Mouse (Mus musculus) neural tube, embryonic 13.5 days (tissue): ENCODE data around the gene Hist1h1a. TPM values are rescaled to one million over a fixed set of nuclear protein-coding genes. Genes with fewer than 3 reads are reported as not detected.

Source experiments
- ATAC-seq: fragments of 200-750 bp; cut with Nextera tagmentation; 2 replicates; pipeline ENCODE4 v1.8.0; 2017; ENCODE audit warnings: low read depth, mild to moderate bottlenecking, moderate TSS enrichment, moderate library complexity
- H3K27ac ChIP-seq: fragments of 300-500 bp; sonication (generic); replicated peaks from 2 replicates; pipeline ENCODE4 v1.5.1; 2015; ENCODE audit warnings: moderate library complexity, mild to moderate bottlenecking, inconsistent platforms
- H3K27me3 ChIP-seq: fragments of 300-500 bp; sonication (generic); 2 replicates; pipeline ENCODE4 v1.6.1; 2015; ENCODE audit warnings: mild to moderate bottlenecking, inconsistent platforms
- H3K36me3 ChIP-seq: fragments of 300-500 bp; sonication (generic); 2 replicates; pipeline ENCODE4 v1.6.1; 2015; ENCODE audit warnings: mild to moderate bottlenecking, inconsistent platforms
- H3K4me1 ChIP-seq: fragments of 300-500 bp; sonication (generic); replicated peaks from 2 replicates; pipeline ENCODE4 v1.6.1; 2015; ENCODE audit warnings: inconsistent platforms
- H3K4me2 ChIP-seq: fragments of 300-500 bp; sonication (generic); 2 replicates; pipeline ENCODE4 v1.6.1; 2015; ENCODE audit warnings: inconsistent platforms, mild to moderate bottlenecking, moderate library complexity
- H3K4me3 ChIP-seq: fragments of 300-500 bp; sonication (generic); 2 replicates; pipeline ENCODE4 v1.5.1; 2015; ENCODE audit warnings: mild to moderate bottlenecking, inconsistent platforms
- H3K9ac ChIP-seq: fragments of 300-500 bp; sonication (generic); 2 replicates; pipeline ENCODE4 v1.6.1; 2015; ENCODE audit warnings: moderate library complexity, mild to moderate bottlenecking, inconsistent platforms
- H3K9me3 ChIP-seq: fragments of 300-500 bp; sonication (generic); 2 replicates; pipeline ENCODE4 v1.6.1; 2016; ENCODE audit warnings: inconsistent platforms
- WGBS: fragments of 180-500 bp; shearing (Covaris S2); methylation state at CpG from one replicate; pipeline ENCODE4 v1.1.7; 2015; 5-methylcytosine and 5-hydroxymethylcytosine counted together
- microRNA-seq: library from miRNA; unstranded; fragments of <30 nt; microRNA quantifications from one replicate; pipeline ENCODE4, GENCODE M21; 2016
- polyA plus RNA-seq: library from polyadenylated mRNA; unstranded; fragments of >200 nt; fragmentation: Nextera tagmentation; extraction: Ambion mirVana; gene quantifications from 2 replicates; pipeline ENCODE4 v1.2.1, GENCODE M21; 2015

Gene Hist1h1a
- polyA plus RNA-seq, 1 experiment from 2014 or later: not detected

GRCm38 (mm10) chr13:23806422-23807052 lies 43.1 kb downstream of the Hist1h1a start, which contains the start of gene Slc17a2:
Gene Slc17a2 (plus strand): TSS chr13:23806993.
- no peak within 1 kb of the TSS for H3K4me3 ChIP-seq
- H3K4me1 ChIP-seq: no peaks in the 10 kb centered on the region
- no peaks in the 10 kb centered on the region for H3K27me3 ChIP-seq
- H3K9ac ChIP-seq: no peak within 1 kb of the TSS
- WGBS: 89% methylated on average over 15 of the region's 15 CpGs
- no peak for ATAC-seq
- H3K9me3 ChIP-seq: no peaks in the 10 kb centered on the region
- H3K27ac ChIP-seq: no peak within 1 kb of the TSS
- H3K4me2 ChIP-seq: no peak within 1 kb of the TSS
- no peaks in the 10 kb centered on the region for H3K36me3 ChIP-seq

Small RNAs within 50 kb of the gene (microRNA-seq; reads per million reads assigned to microRNA genes)
- not detected for gene Gm44314
- not detected for gene Gm44484

Other genes with a start within 250 kb of the Hist1h1a start
- 2.4 and 2.6 TPM in 2 replicates for gene Hist1h4h, start 232.6 kb upstream of the Hist1h1a start, polyA plus RNA-seq
- 0.95 TPM in 1 of 2 replicates, not detected in the other for gene Hist1h2af, start 229.8 kb upstream of the Hist1h1a start, polyA plus RNA-seq
- gene Hist1h3g, start 228.2 kb upstream of the Hist1h1a start, polyA plus RNA-seq: 1.1 and 1.3 TPM in 2 replicates
- 0.61 TPM in 1 of 2 replicates, not detected in the other for gene Hist1h2bh, start 220.3 kb upstream of the Hist1h1a start, polyA plus RNA-seq
- gene Hist1h3f, start 219.6 kb upstream of the Hist1h1a start, polyA plus RNA-seq: not detected in 2 replicates
- not detected in 2 replicates for gene Hist1h4f, start 212.0 kb upstream of the Hist1h1a start, polyA plus RNA-seq
- 0.11 and 0.22 TPM in 2 replicates for gene Hist1h1d, start 210.4 kb upstream of the Hist1h1a start, polyA plus RNA-seq
- 2.0 and 3.2 TPM in 2 replicates for gene Hist1h3e, start 201.3 kb upstream of the Hist1h1a start, polyA plus RNA-seq
- gene Hist1h2ae, start 192.4 kb upstream of the Hist1h1a start, polyA plus RNA-seq: 12.3 and 18.7 TPM in 2 replicates
- 2.2 and 3.5 TPM in 2 replicates for gene Hist1h2bg, start 192.3 kb upstream of the Hist1h1a start, polyA plus RNA-seq
- 0.81 and 1.6 TPM in 2 replicates for gene Hist1h2bf, start 189.5 kb upstream of the Hist1h1a start, polyA plus RNA-seq
- 1.2 and 1.3 TPM in 2 replicates for gene Hist1h2ad, start 189.3 kb upstream of the Hist1h1a start, polyA plus RNA-seq
- gene Hist1h3d, start 187.9 kb upstream of the Hist1h1a start, polyA plus RNA-seq: 0.63 and 2.0 TPM in 2 replicates
- gene Hist1h4d, start 182.1 kb upstream of the Hist1h1a start, polyA plus RNA-seq: 37.3 and 43.1 TPM in 2 replicates
- 1.6 and 2.1 TPM in 2 replicates for gene Hist1h2be, start 142.5 kb upstream of the Hist1h1a start, polyA plus RNA-seq
- 6.1 and 8.1 TPM in 2 replicates for gene Hist1h1e, start 141.1 kb upstream of the Hist1h1a start, polyA plus RNA-seq
- 0.40 and 0.66 TPM in 2 replicates for gene Hist1h2ac, start 79.7 kb upstream of the Hist1h1a start, polyA plus RNA-seq
- gene Hist1h2bc, start 79.5 kb upstream of the Hist1h1a start, polyA plus RNA-seq: 25.7 and 28.2 TPM in 2 replicates
- not detected in 2 replicates for gene Hist1h1t, start 67.9 kb upstream of the Hist1h1a start, polyA plus RNA-seq
- gene Hist1h4c, start 65.2 kb upstream of the Hist1h1a start, polyA plus RNA-seq: 2.3 and 2.5 TPM in 2 replicates
- gene Hfe, start 52.8 kb upstream of the Hist1h1a start, polyA plus RNA-seq: 3.7 and 4.0 TPM in 2 replicates
- 12.5 and 13.1 TPM in 2 replicates for gene Hist1h1c, start 24.9 kb upstream of the Hist1h1a start, polyA plus RNA-seq
- gene Hist1h3c, start 18.1 kb upstream of the Hist1h1a start, polyA plus RNA-seq: 1.5 and 2.7 TPM in 2 replicates
- gene Hist1h2bb, start 16.9 kb upstream of the Hist1h1a start, polyA plus RNA-seq: not detected in 2 replicates
- gene Hist1h2ab, start 12.5 kb upstream of the Hist1h1a start, polyA plus RNA-seq: 5.1 and 9.7 TPM in 2 replicates
- gene Hist1h3b, start 11.4 kb upstream of the Hist1h1a start, polyA plus RNA-seq: 0.96 and 2.3 TPM in 2 replicates
- gene Hist1h4b, start 6.7 kb upstream of the Hist1h1a start, polyA plus RNA-seq: 2.3 TPM in 1 of 2 replicates, not detected in the other
- gene Hist1h4a, start 2.4 kb upstream of the Hist1h1a start, polyA plus RNA-seq: 1.1 TPM in 1 of 2 replicates, not detected in the other
- gene Hist1h3a, start 1.3 kb upstream of the Hist1h1a start, polyA plus RNA-seq: 1.1 and 1.5 TPM in 2 replicates
- gene Trim38, start 6.2 kb downstream of the Hist1h1a start, polyA plus RNA-seq: not detected in 2 replicates
- not detected in 2 replicates for gene Slc17a2, start 43.3 kb downstream of the Hist1h1a start, polyA plus RNA-seq
- gene Slc17a3, start 75.8 kb downstream of the Hist1h1a start, polyA plus RNA-seq: not detected in 2 replicates
- gene Slc17a1, start 104.1 kb downstream of the Hist1h1a start, polyA plus RNA-seq: not detected in 2 replicates
- gene Slc17a4, start 151.3 kb downstream of the Hist1h1a start, polyA plus RNA-seq: 0.08 and 0.13 TPM in 2 replicates
- not detected in 2 replicates for gene Hist1h2ba, start 170.5 kb downstream of the Hist1h1a start, polyA plus RNA-seq
- not detected in 2 replicates for gene Hist1h2aa, start 170.8 kb downstream of the Hist1h1a start, polyA plus RNA-seq
- gene Scgn, start 227.5 kb downstream of the Hist1h1a start, polyA plus RNA-seq: 0.34 and 0.59 TPM in 2 replicates